Mouse (Mus musculus): ENCODE measurements around the gene Unc80.

Gene Unc80

DNA sequence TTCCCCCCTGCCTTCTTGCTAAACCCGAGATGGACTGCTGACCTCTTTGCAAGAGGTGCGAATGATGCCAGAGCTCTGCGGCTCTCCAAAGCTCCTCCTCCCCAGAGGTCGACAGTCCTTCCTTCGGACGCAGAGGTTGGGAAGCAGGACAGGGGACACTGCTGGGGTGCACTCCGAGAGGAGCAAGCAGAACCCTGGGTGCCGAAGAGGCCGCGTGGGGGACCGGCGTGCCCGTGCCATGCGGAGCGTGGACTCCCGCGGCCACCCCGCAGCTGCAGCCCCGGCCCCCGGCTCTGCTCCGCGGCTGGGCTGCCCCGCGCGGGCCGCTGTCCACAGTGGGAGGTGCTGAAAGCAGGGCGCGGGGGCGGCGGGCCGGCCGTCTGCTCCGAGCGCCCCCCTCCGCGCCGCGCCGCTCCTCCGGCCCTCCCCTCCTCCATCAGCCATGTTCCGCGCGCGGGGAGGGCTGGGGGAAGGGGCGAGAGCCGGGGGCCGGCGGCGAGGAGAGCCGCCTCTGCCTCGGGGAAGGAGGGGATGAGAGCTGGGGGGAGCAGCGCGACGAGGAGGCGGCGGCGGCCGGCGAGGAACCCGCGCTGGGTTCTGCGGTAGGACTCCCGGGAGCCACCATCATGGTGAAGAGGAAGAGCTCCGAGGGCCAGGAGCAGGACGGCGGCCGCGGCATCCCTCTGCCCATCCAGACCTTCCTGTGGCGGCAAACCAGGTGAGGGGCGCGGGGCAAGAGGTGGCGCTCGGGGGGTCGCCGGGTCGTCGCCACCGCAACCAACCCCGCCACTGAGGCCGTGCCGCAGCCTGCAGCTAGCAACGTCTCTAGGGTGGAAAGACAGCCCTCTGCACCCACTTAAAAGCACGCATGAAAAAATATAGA is at the start of gene Unc80:
TSS of gene Unc80 (plus strand) at position 547 of the 883 bp plus-strand sequence.
- no peak for DNase-seq

- DNase-seq: no peak
Measured at GRCm38 (mm10) chr1:66426073-66426472, 42.1 kb upstream of the Unc80 start.

GRCm38 (mm10) chr1:66430962-66431361 is 37.2 kb upstream of the Unc80 start:
- no peak for DNase-seq

DNA sequence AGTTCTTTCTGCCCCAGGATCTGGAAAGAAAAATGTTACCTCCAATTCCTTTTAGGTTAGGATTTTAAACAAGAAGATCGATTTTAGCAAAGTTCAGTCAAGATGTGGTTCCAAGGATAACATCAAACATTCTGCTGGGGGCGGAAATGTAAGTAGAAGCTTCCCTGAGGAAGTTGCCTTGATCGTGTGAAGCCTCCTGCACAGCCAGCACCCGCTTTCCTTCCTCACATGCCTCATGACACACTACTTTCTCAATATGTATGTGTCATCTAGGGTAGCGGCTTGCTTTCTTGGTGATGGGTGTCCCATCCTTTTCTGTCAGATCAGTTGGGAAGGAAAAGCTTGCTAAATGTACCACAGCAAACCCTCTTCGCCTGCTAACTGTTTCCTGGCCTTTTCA is 36.7 kb upstream of the Unc80 start:
- no peak for DNase-seq

DNA sequence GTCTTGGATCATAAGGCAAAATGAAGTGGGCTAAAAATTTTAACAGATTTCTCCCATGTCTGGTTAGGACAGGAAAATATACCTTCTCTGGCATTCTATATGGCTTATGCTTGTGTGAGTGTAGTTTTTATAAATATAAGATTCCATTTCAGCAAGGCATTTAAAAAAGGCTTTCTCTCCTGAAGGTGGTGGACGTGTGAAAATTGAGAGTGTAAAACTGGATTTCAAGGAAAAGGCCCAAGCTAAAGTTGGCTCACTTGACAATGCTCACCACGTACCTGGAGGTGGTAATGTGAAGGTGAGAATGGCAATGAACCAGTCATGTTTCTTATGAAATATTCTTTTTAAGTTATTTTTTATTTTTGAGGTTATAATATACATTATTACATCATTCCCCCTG is 30.1 kb upstream of the Unc80 start:
- DNase-seq: no peak

GRCm38 (mm10) chr1:66442922-66443321 is 25.2 kb upstream of the Unc80 start:
- DNase-seq: no peak

GRCm38 (mm10) chr1:66449471-66449870 is 18.7 kb upstream of the Unc80 start:
- DNase-seq: no peak

DNA sequence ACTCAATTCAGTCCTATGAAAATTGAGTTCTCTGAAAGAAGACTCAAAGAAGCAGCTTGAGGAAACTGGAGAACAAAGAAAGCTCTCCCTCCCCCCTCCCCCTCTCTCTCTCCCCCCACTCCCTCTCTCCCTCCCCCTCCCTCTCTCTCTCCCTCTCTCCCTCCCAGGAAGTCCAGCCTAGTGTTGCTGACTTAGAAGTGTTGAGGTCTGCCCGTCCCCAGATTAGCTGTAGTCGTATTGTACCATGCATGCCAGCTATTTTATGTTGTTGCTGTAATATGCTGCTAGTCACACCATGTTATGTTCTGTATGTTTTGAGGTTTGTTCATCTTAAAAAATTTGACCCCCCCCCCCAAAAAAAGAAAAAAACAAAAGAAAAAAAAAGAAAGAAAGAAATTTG is 11.6 kb upstream of the Unc80 start:
- DNase-seq: no peak

GRCm38 (mm10) chr1:66457747-66458146 is 10.4 kb upstream of the Unc80 start:
- no peak for DNase-seq

GRCm38 (mm10) chr1:66459394-66459793 is 8.8 kb upstream of the Unc80 start:
- DNase-seq: no peak

GRCm38 (mm10) chr1:66460850-66461249 is 7.3 kb upstream of the Unc80 start:
- DNase-seq: no peak

- no peak for DNase-seq
Measured at GRCm38 (mm10) chr1:66468704-66469020, 495 bp downstream of the Unc80 start.

DNA sequence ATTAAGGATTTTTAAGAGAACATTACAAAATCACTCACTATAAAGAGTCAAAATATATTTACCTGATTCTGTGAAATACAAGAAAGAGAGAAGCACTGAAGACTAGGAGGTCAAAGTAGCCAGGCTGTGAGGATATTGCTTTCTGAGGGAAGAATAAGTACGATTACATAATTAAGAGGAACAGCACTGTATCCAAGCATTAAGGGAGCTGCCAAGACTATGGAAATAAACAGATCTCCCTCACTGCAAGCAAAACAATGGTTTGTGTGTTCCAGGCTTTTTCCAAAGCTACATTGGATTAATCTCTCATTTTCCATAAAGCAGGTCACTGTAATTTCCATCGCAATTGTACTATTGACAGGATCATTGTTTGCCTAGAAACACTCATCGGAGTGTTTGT is 14.6 kb downstream of the Unc80 start:
- DNase-seq: no peak

- no peak for DNase-seq
Measured at GRCm38 (mm10) chr1:66493064-66493463, 24.9 kb downstream of the Unc80 start.

DNA sequence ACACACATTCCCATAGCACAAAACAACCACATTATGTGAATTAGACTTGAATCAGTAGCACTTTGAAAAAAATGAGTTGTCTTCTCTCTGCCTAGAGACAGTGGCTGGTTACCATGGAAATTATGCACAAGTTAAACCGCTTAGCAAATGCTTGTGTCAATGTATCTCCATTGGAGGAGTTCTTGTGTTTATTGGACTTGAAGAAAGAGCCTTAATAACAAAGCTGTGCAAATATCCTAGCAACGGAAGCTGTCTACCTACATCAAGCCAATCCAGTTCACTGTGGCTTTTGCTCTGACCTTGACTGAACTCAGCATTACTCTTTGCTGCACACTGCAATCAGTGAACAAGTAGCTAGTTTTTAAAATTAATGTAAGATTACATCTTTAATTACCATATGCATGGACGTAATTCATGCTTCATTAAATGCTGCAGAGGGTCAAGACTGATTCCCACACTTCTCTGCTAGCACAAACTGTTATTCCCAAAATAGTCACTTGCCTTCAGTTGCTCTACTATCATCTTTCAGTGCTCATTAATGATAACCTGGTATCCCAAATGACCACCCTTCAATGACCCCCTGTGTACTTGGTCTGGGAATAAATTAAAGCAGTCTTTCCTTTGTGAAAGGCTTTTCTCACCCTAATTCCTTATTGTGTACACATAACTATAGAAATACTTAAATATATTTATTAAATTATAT is 27.3 kb downstream of the Unc80 start:
- DNase-seq: no peak

DNA sequence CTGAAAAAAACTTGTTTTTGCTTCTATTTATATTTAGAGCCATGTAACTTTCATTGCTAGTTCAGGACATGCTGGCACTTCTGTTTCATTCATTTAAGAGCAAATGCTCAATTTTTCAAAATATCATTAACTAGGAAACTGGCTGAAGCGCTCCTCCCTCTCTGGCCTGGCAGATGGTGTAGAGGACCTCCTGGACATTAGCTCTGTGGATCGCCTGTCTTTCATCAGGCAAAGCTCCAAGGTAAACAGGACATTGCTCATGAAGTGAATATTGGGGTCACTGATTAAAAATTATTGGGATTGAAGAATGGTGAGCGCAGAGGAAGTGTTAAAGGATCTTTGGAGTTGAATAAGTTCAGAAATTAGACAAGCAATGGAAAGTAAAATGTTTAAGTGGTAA is 82.6 kb downstream of the Unc80 start:
- DNase-seq: no peak

DNA sequence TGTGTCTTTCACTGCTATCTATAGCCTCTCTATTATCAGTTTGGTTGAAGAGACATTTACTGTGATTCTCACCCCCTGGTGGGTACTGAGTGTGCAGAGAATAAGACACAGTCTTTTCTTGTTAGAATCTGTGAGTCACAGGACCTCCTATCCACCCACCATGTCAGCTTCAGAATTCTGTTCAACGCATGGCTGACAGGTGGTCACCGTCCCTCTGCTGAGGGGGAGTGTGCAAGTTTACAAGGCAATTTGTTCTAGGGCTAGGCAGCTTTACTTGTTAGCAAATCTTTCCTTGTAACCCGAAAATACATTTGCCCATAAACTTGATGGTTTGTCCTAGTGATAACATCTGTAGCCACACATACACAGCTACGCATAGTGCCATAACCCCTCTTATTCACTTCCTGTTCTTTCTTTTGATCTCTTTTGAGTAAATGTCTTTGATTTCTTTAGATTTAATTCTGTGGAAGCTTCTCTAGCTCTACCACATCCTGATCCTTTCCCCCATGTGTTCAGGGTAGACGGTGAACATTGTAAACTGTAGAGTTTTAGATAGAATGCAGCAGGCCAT is 84.3 kb downstream of the Unc80 start:
- DNase-seq: no peak

- DNase-seq: no peak
Measured at GRCm38 (mm10) chr1:66561636-66562270, 93.6 kb downstream of the Unc80 start.

DNA sequence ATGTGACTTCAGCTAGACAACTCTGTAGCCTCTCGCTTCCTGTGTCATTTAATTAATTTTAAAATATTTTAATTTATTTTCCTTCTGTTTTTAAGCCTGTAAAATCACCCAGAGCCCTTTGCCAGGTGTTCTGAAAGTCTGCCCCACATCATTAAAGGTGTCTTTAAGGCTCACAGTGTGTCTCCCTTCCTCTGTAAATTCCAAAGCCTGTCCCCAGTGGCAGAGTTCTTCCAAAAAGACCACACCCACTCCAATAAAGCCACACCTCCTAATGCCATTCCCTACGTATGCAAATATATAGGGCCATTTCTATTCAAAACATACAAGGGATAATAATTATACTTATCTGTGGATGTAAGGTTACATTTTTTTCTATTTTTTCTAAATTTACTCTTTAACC is 94.2 kb downstream of the Unc80 start:
- no peak for DNase-seq

DNA sequence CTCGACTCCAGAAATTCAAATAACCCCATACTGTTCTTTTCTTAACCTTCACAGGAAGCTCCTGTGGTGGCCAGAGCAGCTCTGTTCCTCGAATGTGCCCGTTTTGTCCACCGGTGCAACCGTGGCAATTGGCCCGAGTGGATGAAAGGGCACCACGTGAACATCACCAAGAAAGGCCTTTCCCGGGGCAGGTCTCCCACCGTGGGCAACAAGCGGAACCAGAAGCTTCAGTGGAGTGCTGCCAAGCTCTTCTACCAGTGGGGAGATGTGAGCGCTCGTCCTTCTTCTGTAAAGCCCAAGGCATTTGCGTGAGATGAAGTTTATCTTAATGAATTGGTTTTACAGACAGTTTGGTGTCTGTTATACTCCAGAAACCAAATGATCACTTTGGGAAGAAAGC is 101.6 kb downstream of the Unc80 start:
- no peak for DNase-seq

DNA sequence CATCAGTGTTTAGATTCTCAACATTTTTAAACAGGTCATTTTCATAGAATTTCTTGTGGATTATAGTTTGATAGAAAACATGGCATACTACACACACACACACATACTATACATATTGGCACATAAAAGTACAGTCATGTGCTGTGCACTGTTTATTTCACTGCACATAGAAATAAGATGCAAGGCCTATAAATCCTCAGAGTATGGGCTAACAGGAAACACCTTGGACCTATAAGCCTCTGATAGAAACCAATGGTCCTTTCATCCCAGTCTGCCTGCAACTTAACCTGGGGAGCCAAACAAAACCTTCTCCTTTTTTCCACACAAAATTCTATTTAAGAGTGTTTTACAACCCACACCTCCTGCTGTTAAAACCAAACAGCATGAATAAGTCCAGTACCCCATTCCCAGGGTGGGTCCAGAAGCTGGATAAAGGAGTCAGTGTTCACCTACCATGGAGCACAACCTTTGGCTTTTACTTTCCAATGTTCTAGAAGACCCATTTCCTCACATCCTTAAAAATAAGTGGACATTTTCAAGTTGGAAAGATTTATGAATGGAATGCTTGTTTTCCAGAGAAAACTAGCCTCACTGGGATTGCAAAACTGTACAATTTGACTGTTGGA is 129.1 kb downstream of the Unc80 start:
- no peak for DNase-seq

DNA sequence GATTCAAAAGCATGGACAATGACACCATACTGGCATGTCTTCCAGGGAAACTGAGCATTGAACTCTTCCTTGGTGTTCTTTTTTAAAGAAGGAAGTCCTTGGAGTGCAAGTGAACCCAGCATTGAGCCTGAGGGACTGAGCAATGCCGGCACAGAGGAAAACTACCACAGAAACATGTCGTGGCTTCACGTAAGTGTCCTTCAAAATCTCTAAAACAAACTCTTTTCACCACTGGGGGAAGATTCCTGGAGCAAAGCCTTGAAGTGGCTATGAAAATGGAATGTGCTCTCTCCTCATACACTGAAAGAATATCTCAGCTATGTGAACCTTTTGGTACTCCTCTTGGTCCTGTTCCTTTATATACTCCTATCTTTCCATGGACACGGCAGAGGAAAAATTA is 140.1 kb downstream of the Unc80 start:
- no peak for DNase-seq

- DNase-seq: no peak
Measured at GRCm38 (mm10) chr1:66617188-66617587, 149.0 kb downstream of the Unc80 start.
